9 mouse cellular contexts compared by ENCODE assay signal in genomic region chr9:78844969-78845683, GRCm38 (mm10).
DNase-seq lines count a peak whose midpoint lies in the region.
"Had no signal": no experiment of that assay in that cellular context is flagged by ENCODE, and none has a peak within 500 bp of the region (broad histone marks: within the 10 kb centered on the region; RNA-seq: fewer than 3 reads in every experiment).

No protein-coding gene starts in this region.

- peak; percentile 2 for DNase-seq in kidney, postnatal 14 days
- DNase-seq in kidney, adult 18-20 months = no peak
- DNase-seq in embryo, embryonic 11.5 days (ENCODE audit: low read depth, low spot score) = peak; percentile 16
- peak; percentile 22 to 33 for DNase-seq in heart, postnatal 10 days
- peak; percentile 5 for DNase-seq in naive thymus-derived CD4-positive, alpha-beta T cell, adult 2 months (ENCODE audit: low read depth)
- DNase-seq in thymus, postnatal 4 days = no peak
- DNase-seq in adrenal gland, postnatal 14 days = no peak
- no peak for DNase-seq in left cerebral cortex, adult 9 months (ENCODE audit: low spot score in 2 of 2)
- DNase-seq: liver, postnatal 0 days had no signal

- intact Hi-C loops in heart, postnatal 10 days (cut with DNase I) = no loop called here

Comparison
In these comparisons a context has a peak if more than half of its experiments do, and no peak if none do; other contexts are left out.
1. DNase-seq: peak in kidney, postnatal 14 days (single experiment), embryo, embryonic 11.5 days (single experiment), heart, postnatal 10 days (2 of 2) and naive thymus-derived CD4-positive, alpha-beta T cell, adult 2 months (single experiment); none in kidney, adult 18-20 months (single experiment), thymus, postnatal 4 days (single experiment), adrenal gland, postnatal 14 days (single experiment) and left cerebral cortex, adult 9 months (0 of 2).